Comparison of ENCODE assay signal across 12 mouse cellular contexts in the genomic region with DNA sequence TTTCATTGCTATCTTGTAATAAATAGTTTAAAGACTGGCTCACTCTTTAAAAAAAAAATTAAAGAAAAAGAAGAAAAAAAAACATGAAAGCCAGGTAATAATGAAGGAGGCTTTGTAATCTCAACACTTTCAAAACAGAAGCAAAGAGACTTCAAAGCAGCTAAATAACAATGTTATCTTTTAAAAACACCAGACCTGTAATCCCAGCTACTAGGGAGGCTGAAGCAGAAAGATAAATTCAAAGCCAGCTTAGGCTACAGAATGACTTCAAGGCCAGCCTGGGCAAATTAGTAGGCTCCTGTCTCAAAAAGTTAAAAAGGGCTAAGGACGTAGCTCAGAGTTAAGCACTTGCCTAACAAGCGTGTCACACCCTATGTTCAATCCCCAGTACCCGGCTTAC.
"Had no signal": no experiment of that assay in that cellular context is flagged by ENCODE, and none has a peak within 500 bp of the region (broad histone marks: within the 10 kb centered on the region; RNA-seq: fewer than 3 reads in every experiment).

No protein-coding gene starts in this region.

- H3K4me2 ChIP-seq: kidney, embryonic 15.5 days; limb, embryonic 15.5 days; midbrain, embryonic 12.5 days had no signal

- H3K4me3 ChIP-seq: kidney, embryonic 15.5 days; limb, embryonic 15.5 days; midbrain, embryonic 12.5 days had no signal

- H3K27ac ChIP-seq: kidney, embryonic 15.5 days; limb, embryonic 15.5 days; midbrain, embryonic 12.5 days had no signal

- ATAC-seq: lung, postnatal 0 days; midbrain, embryonic 16.5 days had no signal

- H3K9ac ChIP-seq: kidney, embryonic 15.5 days; limb, embryonic 15.5 days; midbrain, embryonic 12.5 days had no signal

- H3K9me3 ChIP-seq: kidney, embryonic 15.5 days; limb, embryonic 15.5 days; midbrain, embryonic 12.5 days had no signal

- DNase-seq: kidney, adult 2 months; kidney, postnatal 14 days; lung, adult 2 months; lung, postnatal 36 days; right cerebral cortex, postnatal 4 days; spleen, adult 18-20 months; thymus, postnatal 36 days had no signal

- H3K27me3 ChIP-seq: kidney, embryonic 15.5 days; limb, embryonic 15.5 days; midbrain, embryonic 12.5 days had no signal
